ENCODE assay signal across 8 mouse cellular contexts in the genomic region with DNA sequence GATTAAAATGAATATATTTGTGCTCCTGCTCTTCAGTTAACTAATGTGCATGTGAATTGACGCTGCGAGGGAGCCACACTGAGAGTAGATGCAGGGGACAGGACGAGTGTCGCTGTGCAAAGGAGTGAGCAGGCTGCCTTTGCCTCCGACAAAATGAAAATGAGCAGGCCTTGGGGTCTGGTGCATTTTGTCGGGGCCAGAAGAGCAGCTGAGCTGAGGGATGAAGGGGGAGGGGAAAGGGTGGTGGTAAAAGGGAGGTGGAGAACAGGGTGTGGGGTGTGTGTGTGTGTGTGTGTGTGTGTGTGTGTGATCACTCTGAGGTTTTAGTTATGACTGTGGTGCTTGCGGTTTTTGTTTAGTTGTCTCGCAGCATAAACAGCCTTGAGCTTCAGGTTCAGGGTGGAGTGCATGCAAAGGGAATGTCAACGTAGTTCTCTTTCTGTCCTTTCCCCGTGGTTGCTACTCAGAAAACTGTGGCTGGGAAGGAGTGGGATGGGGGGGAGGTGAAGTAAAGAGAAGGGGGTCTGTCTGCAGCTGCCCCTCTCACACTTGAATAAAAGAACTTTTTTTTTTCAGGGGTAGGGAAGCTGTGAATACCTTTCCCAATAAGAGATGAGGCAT.
DNase-seq lines count a peak whose midpoint lies in the region; ATAC-seq and TF ChIP-seq lines count a peak whose summit lies in the region.

No protein-coding gene starts in this region.

- H3K4me1 ChIP-seq in heart, postnatal 0 days (ENCODE audit: control insufficient read depth, insufficient read depth) = no peaks in the 10 kb centered on the region
- peaks cover 46% of the 10 kb centered on the region for H3K4me1 ChIP-seq in hindbrain, embryonic 13.5 days (replicated peaks)

- WGBS in heart, postnatal 0 days = 11% methylated on average over 10 of the region's 10 CpGs
- WGBS in hindbrain, embryonic 13.5 days = 3% methylated on average over 10 of the region's 10 CpGs

- H3K9me3 ChIP-seq in heart, postnatal 0 days (replicated peaks; ENCODE audit: control insufficient read depth, low read length) = no peaks in the 10 kb centered on the region
- no peaks in the 10 kb centered on the region for H3K9me3 ChIP-seq in hindbrain, embryonic 13.5 days

- DNase-seq in heart, postnatal 0 days (ENCODE audit: low spot score) = no peak
- DNase-seq in heart, postnatal 25 days (ENCODE audit: low spot score) = no peak
- peak; percentile 84 for DNase-seq in embryo, embryonic 10.5 days (ENCODE audit: low spot score)
- peak; percentile 73 for DNase-seq in mesoderm, embryonic 11.5 days (ENCODE audit: low read depth, low spot score)
- no peak for DNase-seq in yolk sac, embryonic 10.5 days (ENCODE audit: low spot score)
- no peak for DNase-seq in heart, postnatal 14 days

- intact Hi-C loops in heart, postnatal 25 days (cut with DNase I) = no loop called here
- intact Hi-C loops in heart, postnatal 14 days (cut with DNase I) = no loop called here

- H3K9ac ChIP-seq in heart, postnatal 0 days (replicated peaks; ENCODE audit: low read depth, low read length) = no peak overlapping the region
- H3K9ac ChIP-seq in hindbrain, embryonic 13.5 days = peak overlapping the region; percentile 75

- no peak overlapping the region for H3K4me3 ChIP-seq in heart, postnatal 0 days (ENCODE audit: low read depth, low read length)
- H3K4me3 ChIP-seq in hindbrain, embryonic 13.5 days = peak overlapping the region; percentile 32

- TF ChIP-seq CTCF in heart, postnatal 0 days (IDR thresholded peaks at IDR 0.05; ENCODE audit: low read depth) = no peak

- no peaks in the 10 kb centered on the region for H3K36me3 ChIP-seq in heart, postnatal 0 days (replicated peaks; ENCODE audit: control insufficient read depth, insufficient read depth, low read length)
- no peaks in the 10 kb centered on the region for H3K36me3 ChIP-seq in hindbrain, embryonic 13.5 days

- H3K27me3 ChIP-seq in heart, postnatal 0 days (ENCODE audit: control insufficient read depth, insufficient read depth, low read length) = no peaks in the 10 kb centered on the region
- H3K27me3 ChIP-seq in hindbrain, embryonic 13.5 days = no peaks in the 10 kb centered on the region

- TF ChIP-seq EP300 in heart, postnatal 0 days (IDR thresholded peaks at IDR 0.05; ENCODE audit: low read depth) = no peak

- no peak for ATAC-seq in heart, postnatal 0 days (ENCODE audit: insufficient read depth, low read depth)
- peak; percentile 76 for ATAC-seq in hindbrain, embryonic 13.5 days (ENCODE audit: low FRiP score)
- ATAC-seq in granulocyte monocyte progenitor cell, adult 5-6 weeks (replicated peaks; ENCODE audit: poor library complexity, severe bottlenecking) = no peak

- no peak overlapping the region for H3K27ac ChIP-seq in heart, postnatal 0 days (ENCODE audit: low read depth)
- peak overlapping the region; percentile 96 for H3K27ac ChIP-seq in hindbrain, embryonic 13.5 days

- H3K4me2 ChIP-seq in heart, postnatal 0 days (ENCODE audit: low read depth, low read length) = peak overlapping the region; percentile 48
- peak overlapping the region; percentile 57 for H3K4me2 ChIP-seq in hindbrain, embryonic 13.5 days

Comparison
In these comparisons a context has a peak if more than half of its experiments do, and no peak if none do; other contexts are left out.
1. DNase-seq: peak in embryo, embryonic 10.5 days (single experiment) and mesoderm, embryonic 11.5 days (single experiment); none in heart, postnatal 0 days (single experiment), heart, postnatal 25 days (single experiment), yolk sac, embryonic 10.5 days (single experiment) and heart, postnatal 14 days (0 of 2).